Mouse (Mus musculus) kidney, postnatal 36 days (tissue): ENCODE measurements at regions not wholly inside any gene's neighbourhood (a gene's known extent, or its start where the extent isn't known, plus 50 kb on each side); places are given as distances from the start of the nearest gene placed in this dataset.

Experiments used
- DNase-seq, 2 experiments: peaks; one replicate each; pipeline ENCODE4 v3.0.0; 2021 to 2022; ENCODE audit warnings: mixed read lengths in 2 of 2

DNA sequence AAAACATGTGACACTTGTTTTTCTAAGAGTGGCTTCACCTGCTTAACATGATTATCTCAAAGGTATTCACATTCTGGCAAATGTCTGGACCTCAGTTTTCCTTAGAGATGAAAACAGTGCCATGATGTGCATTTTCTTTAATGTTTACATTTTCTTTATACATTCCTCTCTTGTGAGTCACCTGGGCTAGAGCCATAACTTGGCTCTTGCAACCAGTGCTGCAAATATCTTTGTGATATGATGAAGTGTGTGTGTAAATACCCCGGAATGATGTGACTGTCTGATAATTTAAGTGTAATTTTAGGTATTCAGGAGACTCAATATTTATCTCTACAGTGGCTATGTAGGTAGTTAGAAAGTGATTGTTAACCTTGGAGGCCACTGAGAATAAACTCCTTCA is 590.8 kb downstream of the 1190002N15Rik start:
- DNase-seq = no peak

GRCm38 (mm10) chr9:93940193-93940592 is 597.7 kb downstream of the 1190002N15Rik start:
- DNase-seq = no peak

GRCm38 (mm10) chr9:93930684-93931083 is 607.2 kb downstream of the 1190002N15Rik start:
- DNase-seq = no peak

GRCm38 (mm10) chr9:93889256-93889655 is 648.6 kb downstream of the 1190002N15Rik start:
- DNase-seq = no peak

- DNase-seq = no peak
Observed at GRCm38 (mm10) chr9:93880112-93880511, 657.8 kb downstream of the 1190002N15Rik start.

DNA sequence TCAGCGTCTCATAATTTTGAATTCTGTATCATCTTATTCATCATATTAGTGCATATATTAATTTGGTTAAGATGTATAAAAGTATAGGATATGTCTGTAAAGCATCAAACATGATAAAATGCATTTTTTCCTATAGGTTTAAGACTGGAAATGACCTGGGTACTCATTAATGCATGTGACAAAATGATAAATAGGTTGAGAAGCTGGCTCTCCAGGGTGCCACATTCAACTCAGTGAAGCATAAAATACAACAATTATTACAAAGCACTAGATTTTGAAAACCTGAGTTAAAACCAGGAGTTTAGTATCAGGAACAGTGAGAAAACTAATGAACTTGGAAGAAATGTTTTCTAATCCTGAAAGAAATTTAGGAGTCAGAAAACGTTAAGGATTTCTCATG is 658.3 kb downstream of the 1190002N15Rik start:
- DNase-seq = no peak

- no peak for DNase-seq
Observed at GRCm38 (mm10) chr9:93870778-93871177, 667.1 kb downstream of the 1190002N15Rik start.

GRCm38 (mm10) chr9:93857937-93858336 is 679.9 kb downstream of the 1190002N15Rik start:
- no peak for DNase-seq

DNA sequence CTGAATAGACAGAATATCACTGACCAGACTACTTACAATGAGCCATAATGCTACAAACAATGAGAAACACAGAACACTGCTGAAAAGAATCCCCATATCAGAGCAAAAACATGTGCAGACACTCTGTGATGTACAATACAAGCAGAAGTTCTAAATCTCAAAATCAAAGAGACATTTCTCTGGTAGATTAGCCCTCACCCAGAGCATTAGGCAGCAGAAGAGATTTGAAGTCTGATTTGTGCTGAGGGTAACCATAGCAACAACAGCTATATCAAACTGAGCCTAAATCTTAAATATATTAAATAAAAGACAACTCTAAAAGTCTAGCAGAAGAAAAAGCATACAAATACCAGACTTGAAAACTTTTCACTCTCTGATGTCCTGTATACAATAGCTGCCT is 691.5 kb downstream of the 1190002N15Rik start:
- no peak for DNase-seq

DNA sequence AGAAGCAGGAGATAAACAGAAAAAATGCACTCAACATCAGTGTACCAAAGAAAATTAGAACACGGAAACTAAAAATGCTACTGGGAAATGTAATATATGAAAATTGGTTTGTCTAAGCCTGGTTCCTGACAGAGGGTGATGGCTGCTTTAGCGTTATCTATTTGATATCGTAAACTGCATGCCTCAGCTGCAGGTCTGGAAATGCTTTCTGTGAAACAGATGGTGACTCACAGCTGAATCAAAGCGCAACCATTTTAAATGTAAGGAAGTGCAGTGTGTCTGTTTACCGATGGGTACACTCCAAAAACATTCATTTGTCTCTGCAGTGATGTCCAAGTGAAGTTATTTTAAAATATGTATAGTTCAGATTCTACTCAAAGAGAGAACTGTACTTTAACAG is 694.0 kb downstream of the 1190002N15Rik start:
- DNase-seq = no peak
